Mouse (Mus musculus) limb, embryonic 11.5 days (tissue): ENCODE measurements around the gene Ankrd16. TPM values are rescaled to one million over a fixed set of nuclear protein-coding genes. Genes with fewer than 3 reads are reported as not detected.

Experiments
- ATAC-seq: fragments of 200-750 bp; cut with Nextera tagmentation; 2 replicates; pipeline ENCODE4 v1.8.0; 2017; ENCODE audit warnings: low read depth; ENCODE audit not compliant: insufficient number of reproducible peaks, low FRiP score, low TSS enrichment
- DNase-seq: peaks from one replicate; pipeline ENCODE4 v3.0.0-alpha.2; 2015; ENCODE audit warnings: low spot score
- H3K27ac ChIP-seq: fragments of 300-500 bp; sonication (generic); replicated peaks from 2 replicates; pipeline ENCODE4 v1.5.1; 2014; ENCODE audit warnings: low read depth, mild to moderate bottlenecking, low read length
- H3K27me3 ChIP-seq: fragments of 300-500 bp; sonication (generic); 2 replicates; pipeline ENCODE4 v1.6.1; 2014; ENCODE audit warnings: mild to moderate bottlenecking, low read length, mixed read lengths; ENCODE audit not compliant: control insufficient read depth, insufficient read depth
- H3K36me3 ChIP-seq: fragments of 300-500 bp; sonication (generic); 2 replicates; pipeline ENCODE4 v1.6.1; 2014; ENCODE audit warnings: mild to moderate bottlenecking, low read length, moderate library complexity, mixed read lengths; ENCODE audit not compliant: control insufficient read depth, insufficient read depth
- H3K4me1 ChIP-seq: fragments of 300-500 bp; sonication (generic); 2 replicates; pipeline ENCODE4 v1.6.1; 2014; ENCODE audit warnings: low read length, mixed read lengths; ENCODE audit not compliant: control insufficient read depth, insufficient read depth
- H3K4me2 ChIP-seq: fragments of 300-500 bp; sonication (generic); 2 replicates; pipeline ENCODE4 v1.6.1; 2014; ENCODE audit warnings: low read depth, mild to moderate bottlenecking, moderate library complexity; ENCODE audit not compliant: severe bottlenecking
- H3K4me3 ChIP-seq: fragments of 300-500 bp; sonication (generic); 2 replicates; pipeline ENCODE4 v1.5.1; 2014; ENCODE audit warnings: low read depth, low read length
- H3K9ac ChIP-seq: fragments of 300-500 bp; sonication (generic); 2 replicates; pipeline ENCODE4 v1.6.1; 2014; ENCODE audit warnings: mild to moderate bottlenecking, low read length
- H3K9me3 ChIP-seq: fragments of 300-500 bp; sonication (generic); 2 replicates; pipeline ENCODE4 v1.6.1; 2016; ENCODE audit warnings: low read length; ENCODE audit not compliant: control insufficient read depth
- WGBS: fragments of 180-500 bp; shearing (Covaris S2); extraction: QIAGEN DNeasy Blood & Tissue Kit; methylation state at CpG from one replicate; pipeline ENCODE4 v1.1.7; 2014; 5-methylcytosine and 5-hydroxymethylcytosine counted together
- polyA plus RNA-seq: library from polyadenylated mRNA; unstranded; fragments of >200 nt; fragmentation: Nextera tagmentation; extraction: Ambion mirVana; gene quantifications from 2 replicates; pipeline ENCODE4 v1.2.1, GENCODE M21; 2014

Gene Ankrd16
- polyA plus RNA-seq, 1 experiment from 2014 or later, result 29.8 TPM

DNA sequence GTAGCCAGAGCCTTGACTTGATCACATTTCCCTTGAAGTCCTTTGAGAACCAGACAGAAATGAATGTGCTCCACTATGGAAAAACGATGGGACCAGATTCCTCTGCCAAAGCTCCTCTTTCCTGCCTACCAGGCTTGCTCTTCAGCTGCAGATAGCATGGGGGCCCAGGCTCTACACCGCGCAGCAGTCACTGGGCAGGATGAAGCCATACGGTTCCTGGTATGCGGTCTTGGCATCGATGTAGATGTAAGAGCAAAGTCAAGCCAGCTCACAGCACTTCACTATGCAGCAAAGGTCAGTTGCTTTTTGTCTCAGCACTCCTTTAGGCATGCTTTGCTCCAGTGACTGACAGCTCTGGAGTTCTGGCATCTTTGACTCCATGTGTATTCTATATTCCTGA, 6.5 kb downstream of the Ankrd16 start:
- 94% methylated on average over 6 of the region's 6 CpGs for WGBS
- DNase-seq (no peak), ATAC-seq (no peak)
- Histone ChIP-seq H3K4me3 (no peak overlapping the region), H3K27ac (no peak overlapping the region), H3K9me3 (no peaks in the 10 kb centered on the region), H3K4me2 (no peak overlapping the region), H3K36me3 (peaks cover 20% of the 10 kb centered on the region), H3K9ac (no peak overlapping the region), H3K4me1 (peaks cover 3% of the 10 kb centered on the region; the same call in 1 of the 2 replicates), H3K27me3 (no peaks in the 10 kb centered on the region)

DNA sequence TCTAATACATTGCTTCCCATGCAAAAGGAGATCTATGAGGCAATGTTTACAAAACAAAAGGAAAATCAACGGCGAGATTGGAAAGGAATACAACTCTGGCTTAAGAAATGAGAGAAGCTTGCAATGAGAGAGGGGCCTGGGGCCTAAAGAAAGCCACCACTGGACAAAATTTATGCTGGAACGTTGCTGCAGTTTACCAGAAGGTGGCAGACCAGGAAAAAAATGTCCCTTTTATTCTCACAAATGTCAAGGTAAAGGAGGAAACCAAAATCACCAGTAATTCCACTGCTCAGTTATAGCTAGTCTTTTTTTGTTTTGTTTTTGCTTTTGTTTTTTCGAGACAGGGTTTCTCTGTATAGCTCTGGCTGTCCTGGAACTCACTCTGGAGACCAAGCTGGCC, 17.0 kb downstream of the Ankrd16 start:
- peaks cover 11% of the 10 kb centered on the region for H3K36me3 ChIP-seq
- H3K27me3 ChIP-seq, result no peaks in the 10 kb centered on the region
- no peak overlapping the region for H3K4me3 ChIP-seq
- H3K27ac ChIP-seq, result no peak overlapping the region
- no peaks in the 10 kb centered on the region for H3K4me1 ChIP-seq
- no peak overlapping the region for H3K9ac ChIP-seq
- 79% methylated on average over 4 of the region's 4 CpGs for WGBS
- no peak for ATAC-seq
- DNase-seq, result no peak
- H3K4me2 ChIP-seq, result no peak overlapping the region
- H3K9me3 ChIP-seq, result no peaks in the 10 kb centered on the region

DNA sequence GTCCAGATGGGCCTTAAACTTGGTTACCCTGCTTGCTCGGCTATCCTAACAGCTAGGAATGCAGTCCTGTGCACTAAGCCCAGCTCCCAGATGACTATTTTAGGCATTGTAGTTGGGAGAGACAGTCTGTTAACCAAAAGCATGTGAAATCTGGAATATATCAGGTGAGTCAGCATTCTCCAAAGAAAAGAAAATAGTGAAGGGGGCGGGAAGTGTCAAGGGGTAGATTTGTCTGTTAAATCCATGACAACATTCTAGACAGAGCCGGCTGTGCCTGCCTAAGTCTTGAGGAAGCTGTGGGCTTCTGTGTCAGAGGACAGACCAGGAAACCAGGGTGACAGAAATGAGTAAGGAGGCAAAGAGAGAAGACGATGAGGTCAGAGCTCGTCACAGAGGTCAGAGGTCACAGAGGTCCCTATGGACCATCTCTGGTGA, 20.3 kb downstream of the Ankrd16 start:
- Histone ChIP-seq H3K4me2 (no peak overlapping the region), H3K36me3 (no peaks in the 10 kb centered on the region), H3K4me3 (no peak overlapping the region), H3K9me3 (no peaks in the 10 kb centered on the region), H3K4me1 (no peaks in the 10 kb centered on the region), H3K9ac (no peak overlapping the region), H3K27me3 (no peaks in the 10 kb centered on the region), H3K27ac (no peak overlapping the region)
- 53% methylated on average over 5 of the region's 5 CpGs for WGBS
- peak; percentile 18 for DNase-seq
- ATAC-seq, result no peak

DNA sequence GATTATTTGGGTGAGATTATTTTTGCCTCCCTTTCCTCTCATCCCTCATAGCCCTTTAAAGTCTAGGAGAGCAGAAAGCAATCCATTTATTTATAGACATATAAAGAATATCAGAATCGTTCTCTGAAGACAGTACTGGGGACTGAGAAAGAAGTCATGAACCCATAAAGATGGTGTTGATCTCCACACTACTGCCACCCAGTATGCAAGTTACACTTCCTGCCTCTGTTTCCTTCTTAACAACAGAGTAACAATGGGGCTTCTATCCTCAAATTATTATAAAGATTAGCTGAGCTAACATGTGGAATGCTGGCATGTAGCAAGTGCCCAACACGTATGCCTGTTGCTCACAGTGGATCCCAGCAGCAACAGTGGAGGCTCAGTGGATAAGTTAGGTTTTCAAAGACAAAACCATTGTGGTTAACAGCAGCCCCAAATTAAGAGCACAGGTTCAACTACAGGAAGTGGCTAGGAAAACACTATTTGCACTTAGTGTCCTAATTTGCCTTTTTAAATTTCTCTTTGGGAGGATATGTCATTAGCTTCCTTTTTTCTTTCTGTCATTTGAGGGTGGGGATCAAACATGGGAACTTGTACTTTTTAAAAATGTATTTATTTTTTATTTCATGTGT, 23.7 kb downstream of the Ankrd16 start:
- no peaks in the 10 kb centered on the region for H3K9me3 ChIP-seq
- no peak overlapping the region for H3K4me3 ChIP-seq
- H3K27me3 ChIP-seq, result no peaks in the 10 kb centered on the region
- peak; percentile 12 for DNase-seq
- H3K4me1 ChIP-seq, result no peaks in the 10 kb centered on the region
- no peak for ATAC-seq
- H3K4me2 ChIP-seq, result no peak overlapping the region
- no peak overlapping the region for H3K27ac ChIP-seq
- no peaks in the 10 kb centered on the region for H3K36me3 ChIP-seq
- WGBS, result 82% methylated on average over 2 of the region's 2 CpGs
- H3K9ac ChIP-seq, result no peak overlapping the region

Other genes with a start within 250 kb of the Ankrd16 start
- gene Pfkfb3, start 223.8 kb upstream of the Ankrd16 start, polyA plus RNA-seq, result 11.7 and 13.8 TPM in 2 replicates
- gene Rbm17, start 173.7 kb upstream of the Ankrd16 start, polyA plus RNA-seq, result 205 and 214 TPM in 2 replicates
- gene Gm17490, start 151.6 kb upstream of the Ankrd16 start, polyA plus RNA-seq, result not detected in 2 replicates
- gene Il2ra, start 135.1 kb upstream of the Ankrd16 start, polyA plus RNA-seq, result 0.06 TPM in 1 of 2 replicates, not detected in the other
- 0.17 and 0.84 TPM in 2 replicates for gene Il15ra, start 72.6 kb upstream of the Ankrd16 start, polyA plus RNA-seq
- 136 and 139 TPM in 2 replicates for gene Fbh1, start 294 bp upstream of the Ankrd16 start, polyA plus RNA-seq